Mouse (Mus musculus) frontal cortex, postnatal 25 days (tissue): ENCODE data around the gene Arhgef33.
"Not testable (repeated sequence)": the region's sequence is repeated elsewhere in the genome, so short reads cannot be mapped to it uniquely, and the experiment has no call there.

Source experiments
- DNase-seq, 2 experiments: peaks; one replicate each; pipeline ENCODE4 v3.0.0; 2022; ENCODE audit warnings: low spot score in 2 of 2

Arhgef33 gene

GRCm38 (mm10) chr17:80307251-80307650 is at the start of gene Arhgef33:
Gene Arhgef33 (plus strand): TSS chr17:80307407.
- DNase-seq: no peak

GRCm38 (mm10) chr17:80267065-80267464 is 40.1 kb upstream of the Arhgef33 start:
- DNase-seq: no peak

DNA sequence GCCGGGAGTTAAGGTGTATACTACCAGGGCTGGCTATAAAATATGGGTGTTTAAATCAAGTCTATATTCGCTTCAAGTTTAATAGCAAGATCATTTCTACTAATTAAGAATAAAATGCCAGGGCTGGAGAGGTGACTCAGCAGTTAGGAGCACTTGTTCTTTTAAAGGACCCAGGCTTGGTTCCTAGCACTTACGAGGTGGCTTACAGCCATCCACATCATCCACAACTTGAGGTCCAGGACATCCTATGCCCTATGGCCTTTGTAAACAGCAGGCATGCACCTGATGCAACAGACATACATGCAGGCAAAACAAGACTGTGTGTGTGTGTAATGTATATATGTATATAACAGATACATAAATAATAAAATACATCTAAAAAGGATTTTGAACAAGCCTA is 39.1 kb upstream of the Arhgef33 start:
- DNase-seq: no peak

- not testable (repeated sequence) for DNase-seq
These were observed 36.6 kb upstream of the Arhgef33 start for GRCm38 (mm10) chr17:80270622-80271021.

DNA sequence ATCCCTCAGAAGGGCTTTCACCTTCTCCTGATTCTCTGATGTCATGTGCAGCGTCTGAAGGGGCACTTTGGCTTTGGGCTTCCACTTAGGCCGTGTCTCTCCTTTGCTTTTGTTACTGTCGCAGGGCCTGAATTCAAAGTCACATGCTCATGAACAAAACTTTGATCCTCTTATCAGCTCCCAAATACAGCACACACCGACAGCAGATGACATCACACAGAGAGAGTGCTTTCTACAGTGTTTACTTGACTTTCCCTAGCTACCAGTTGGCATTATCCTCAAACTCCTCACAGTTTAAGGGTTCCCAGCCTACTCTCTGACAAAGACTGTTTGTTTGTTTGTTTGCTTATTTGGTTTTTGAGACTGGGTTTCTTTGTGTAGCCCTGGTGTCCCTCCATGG is 29.0 kb upstream of the Arhgef33 start:
- no peak for DNase-seq

DNA sequence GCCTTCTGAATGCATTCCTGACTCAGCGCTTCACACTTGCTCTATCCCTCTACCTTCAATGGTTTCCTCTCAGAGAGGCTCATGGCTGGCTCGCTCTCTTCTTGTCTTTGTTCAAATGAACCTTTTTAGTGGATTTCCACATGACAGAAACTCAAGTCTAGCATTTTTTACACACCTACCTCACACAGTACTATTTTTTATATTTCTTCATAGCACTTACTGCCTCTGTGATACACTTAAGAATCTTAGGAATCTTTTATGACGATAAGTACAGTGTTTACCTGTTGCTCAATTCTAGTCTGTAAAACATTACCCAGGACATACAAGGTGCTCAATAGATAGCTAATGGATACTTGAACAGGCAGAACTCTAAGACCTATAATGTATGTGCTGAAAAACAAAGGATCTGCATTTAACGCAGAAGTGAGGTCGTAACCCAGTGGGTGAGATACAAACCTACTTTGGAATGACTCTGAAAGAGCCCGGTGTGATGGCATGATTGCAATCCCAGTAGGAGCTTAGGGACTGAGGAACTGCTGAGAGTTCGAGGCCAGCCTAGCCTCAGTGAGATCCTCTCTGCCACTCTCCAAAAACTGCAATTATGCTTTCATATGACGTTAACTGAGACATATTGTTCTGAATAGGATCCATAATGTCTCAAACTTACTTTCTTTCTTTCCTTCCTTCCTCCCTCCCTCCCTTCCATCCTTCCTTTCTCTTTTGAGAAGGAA is 27.7 kb upstream of the Arhgef33 start:
- no peak for DNase-seq

DNA sequence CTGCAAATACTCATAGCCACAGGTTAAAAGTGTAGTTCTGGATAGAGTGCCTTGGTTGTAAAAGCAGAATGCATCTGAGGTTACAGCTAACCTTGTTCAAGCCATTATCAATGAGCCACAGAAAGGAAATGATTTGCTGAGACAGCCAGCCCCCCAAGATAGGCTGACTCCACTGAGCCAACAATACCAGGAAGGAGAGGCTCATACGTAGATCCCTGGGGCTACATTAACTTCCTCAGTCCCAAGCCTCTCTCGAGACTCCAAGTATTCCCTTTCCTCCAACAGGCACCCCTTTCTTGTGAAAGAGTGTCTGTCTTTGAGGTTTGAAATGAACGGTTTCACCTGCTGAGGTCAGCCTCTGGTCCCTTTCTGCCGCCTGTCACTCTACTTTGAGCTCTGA is 22.8 kb upstream of the Arhgef33 start:
- no peak for DNase-seq

- DNase-seq: no peak
These were observed 19.2 kb upstream of the Arhgef33 start for GRCm38 (mm10) chr17:80288012-80288411.

- DNase-seq: no peak
These were observed 17.7 kb upstream of the Arhgef33 start for GRCm38 (mm10) chr17:80289280-80290073.

GRCm38 (mm10) chr17:80290074-80290657 is 17.0 kb upstream of the Arhgef33 start, which contains the start of the genes Morn2 and Dhx57:
Gene Morn2 (plus strand): TSS chr17:80290203.
Gene Dhx57 (minus strand): TSS chr17:80290476.
- peak; percentile 95 to 97 for DNase-seq

GRCm38 (mm10) chr17:80291148-80291547 is 16.1 kb upstream of the Arhgef33 start:
- DNase-seq: no peak

DNA sequence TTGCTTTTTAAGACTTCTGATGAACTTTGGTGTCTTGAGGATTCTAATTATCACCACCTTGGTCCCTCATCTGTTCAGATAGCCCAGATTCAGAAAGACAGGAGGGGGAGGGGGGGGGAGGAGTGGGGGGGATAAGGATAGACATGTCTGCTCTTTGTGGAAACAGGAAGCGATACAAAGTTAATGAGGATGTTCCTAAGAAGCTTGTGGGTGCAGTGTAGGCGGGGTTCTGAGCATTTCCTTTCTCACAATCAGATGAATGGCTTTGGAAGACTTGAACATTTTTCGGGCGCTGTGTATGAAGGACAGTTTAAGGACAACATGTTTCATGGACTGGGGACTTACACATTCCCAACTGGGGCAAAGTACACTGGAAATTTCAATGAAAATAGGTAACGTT is 11.9 kb upstream of the Arhgef33 start:
- no peak for DNase-seq

GRCm38 (mm10) chr17:80298844-80299243 is 8.4 kb upstream of the Arhgef33 start:
- DNase-seq: no peak

GRCm38 (mm10) chr17:80311761-80312160 is 4.6 kb downstream of the Arhgef33 start:
- DNase-seq: no peak

GRCm38 (mm10) chr17:80312405-80312804 is 5.2 kb downstream of the Arhgef33 start:
- no peak for DNase-seq

DNA sequence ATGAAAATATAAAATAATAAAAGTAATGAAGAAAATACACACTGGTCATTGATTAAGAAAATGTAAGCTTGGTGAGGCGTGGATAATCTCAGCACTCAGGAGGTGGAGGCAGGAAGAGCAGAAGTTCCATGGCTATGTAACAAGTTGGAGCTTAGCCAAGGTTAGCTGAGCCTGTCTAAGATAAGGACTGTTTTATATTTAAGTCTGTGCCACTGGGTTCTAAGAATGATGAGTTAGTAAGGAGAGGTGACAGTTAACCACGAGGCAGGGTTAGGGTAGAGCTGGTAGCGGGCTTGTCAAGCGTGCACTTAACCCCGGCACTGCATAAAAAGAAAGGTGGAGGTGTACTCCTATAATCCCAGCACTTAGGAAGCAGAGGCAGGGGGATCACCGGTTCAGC is 15.0 kb downstream of the Arhgef33 start:
- DNase-seq: no peak

- no peak for DNase-seq
These were observed 15.8 kb downstream of the Arhgef33 start for GRCm38 (mm10) chr17:80323015-80323414.

- DNase-seq: no peak
These were observed 16.5 kb downstream of the Arhgef33 start for GRCm38 (mm10) chr17:80323658-80324057.

- no peak for DNase-seq
These were observed 17.3 kb downstream of the Arhgef33 start for GRCm38 (mm10) chr17:80324521-80324920.

- DNase-seq: no peak
These were observed 18.2 kb downstream of the Arhgef33 start for GRCm38 (mm10) chr17:80325456-80325855.

DNA sequence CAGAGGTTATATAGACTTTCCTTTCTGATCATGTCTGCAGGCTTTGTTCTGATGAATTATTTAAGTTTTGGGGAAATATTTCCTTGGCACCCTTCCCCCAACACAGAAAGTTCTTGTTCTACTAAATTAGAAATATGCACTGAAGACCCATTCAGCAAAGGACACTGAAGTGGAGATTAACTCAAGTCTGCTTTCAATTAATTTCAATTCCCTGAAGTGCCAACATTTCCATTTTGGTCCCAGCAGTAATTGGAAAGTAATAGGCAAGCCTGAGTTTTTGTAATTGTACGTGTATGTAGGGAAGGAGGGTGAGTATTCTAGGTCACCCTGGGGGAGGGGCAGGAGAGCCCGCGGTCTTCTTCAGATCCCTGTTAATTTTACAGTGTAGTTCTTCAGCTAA is 19.2 kb downstream of the Arhgef33 start:
- DNase-seq: no peak

DNA sequence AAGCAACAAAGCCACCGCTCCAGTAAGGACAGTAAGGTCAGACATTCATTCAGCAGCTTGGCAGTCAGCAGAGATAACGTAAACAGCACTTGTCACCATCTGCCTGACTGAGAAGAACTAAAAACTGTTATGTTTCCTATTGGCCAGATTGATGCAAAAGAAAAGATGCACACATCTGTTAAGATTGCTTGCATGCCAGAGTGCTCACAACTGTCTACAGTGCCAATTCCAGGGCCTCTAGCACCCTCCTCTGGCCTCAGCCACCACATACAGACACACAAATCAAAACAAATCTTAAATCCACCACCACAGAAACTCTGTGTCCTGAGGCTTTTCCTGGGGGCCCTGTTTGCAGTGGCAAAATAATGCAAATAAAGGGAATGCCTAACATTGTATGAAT is 25.2 kb downstream of the Arhgef33 start:
- DNase-seq: no peak

DNA sequence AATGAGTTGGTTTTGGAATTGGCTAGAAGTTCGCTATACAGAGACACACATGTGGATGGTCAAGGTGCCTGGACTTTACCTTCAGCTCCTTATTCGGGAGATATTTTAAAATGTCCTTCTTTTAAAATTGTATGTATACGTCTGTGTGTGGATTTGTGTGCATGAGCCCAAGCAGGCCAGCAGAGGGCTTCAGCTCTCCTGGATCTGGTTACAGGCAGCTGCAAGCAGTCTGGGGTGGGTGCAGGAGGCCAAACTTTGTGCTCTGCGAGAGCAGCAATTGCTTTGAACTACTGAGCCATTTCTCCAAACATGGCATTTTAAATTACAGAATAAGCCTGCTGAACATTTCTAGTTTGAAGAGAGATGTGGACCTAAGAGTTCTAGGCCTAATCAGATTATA is 38.1 kb downstream of the Arhgef33 start:
- DNase-seq: no peak
